Mouse (Mus musculus) thymus, postnatal 4 days (tissue): Measurements from ENCODE around the gene Ccdc187.
A peak's percentile ranks its signal among the peaks of the same experiment; 100 is the strongest.

ENCODE experiments used
- DNase-seq: peaks from one replicate; pipeline ENCODE4 v3.0.0; 2021

The Ccdc187 gene

DNA sequence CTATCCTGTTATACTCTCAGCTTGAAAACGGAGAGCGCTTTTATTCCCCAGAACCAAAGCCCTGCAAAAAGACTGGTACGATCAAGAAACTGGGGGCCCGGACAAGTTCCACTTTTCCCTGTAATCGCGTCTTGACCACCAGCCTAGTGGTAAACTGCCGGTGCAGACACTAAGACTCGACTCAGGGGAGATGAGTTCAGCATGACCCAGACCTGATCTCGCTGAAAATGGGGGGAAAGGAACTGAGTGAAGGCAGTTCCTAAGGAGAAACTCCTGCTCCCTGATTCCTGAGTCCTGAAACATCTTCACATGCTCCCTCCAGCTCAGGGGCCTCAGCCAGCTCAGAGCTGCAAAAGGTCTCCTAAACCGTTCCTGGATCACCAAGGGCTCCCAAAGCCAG, 88.6 kb downstream of the Ccdc187 start:
- DNase-seq: no peak

DNA sequence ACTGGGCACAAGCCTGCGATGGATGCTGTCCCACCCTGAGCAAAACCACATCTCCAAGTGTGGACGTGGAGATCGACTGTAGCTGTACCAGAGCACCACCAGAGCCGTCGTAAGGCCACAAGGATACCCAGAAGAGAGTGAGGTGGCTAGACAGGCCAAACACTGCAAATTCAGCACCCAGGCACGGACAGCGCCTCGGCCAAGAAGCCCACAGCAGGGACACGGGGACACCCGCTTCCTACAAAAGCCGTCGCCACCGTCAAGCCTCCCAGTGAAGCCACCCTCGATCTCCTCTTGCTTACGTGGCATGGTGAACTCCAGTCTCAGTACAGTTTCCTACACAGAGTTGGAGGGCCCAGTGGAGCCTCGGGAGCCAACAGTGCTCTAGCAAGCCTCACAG, 89.2 kb downstream of the Ccdc187 start:
- DNase-seq: peak; percentile 68

DNA sequence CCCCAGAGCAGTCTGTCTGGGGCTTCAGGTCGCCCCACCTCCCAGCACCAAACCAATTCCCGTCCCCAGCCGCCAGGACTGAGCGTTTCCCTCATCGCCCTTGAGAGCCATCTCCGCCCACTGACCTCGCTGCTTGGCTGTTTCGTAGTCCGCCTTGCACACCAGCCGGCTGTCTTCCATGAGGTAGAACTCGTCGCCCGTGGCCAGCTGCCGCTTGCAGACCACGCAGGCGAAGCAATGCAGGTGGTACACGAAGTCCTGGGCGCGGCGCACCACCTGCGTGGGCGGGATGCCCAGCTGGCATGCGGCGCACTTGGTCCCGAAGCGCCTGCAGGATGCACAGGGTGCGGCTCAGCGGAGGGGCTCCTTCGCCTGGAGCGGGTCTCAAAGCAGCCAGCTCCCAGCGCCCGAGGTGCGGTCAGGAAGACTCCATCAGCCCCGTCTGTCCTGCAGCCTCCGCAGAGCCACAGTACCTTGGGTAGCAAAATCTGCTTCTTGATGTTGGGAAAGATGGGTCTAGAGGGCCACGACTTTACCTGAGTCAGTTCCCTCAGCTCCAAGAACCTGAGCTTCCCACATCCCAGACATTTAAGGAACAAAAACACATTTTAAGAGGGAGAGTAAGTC, 91.4 kb downstream of the Ccdc187 start:
- DNase-seq: peak; percentile 33

DNA sequence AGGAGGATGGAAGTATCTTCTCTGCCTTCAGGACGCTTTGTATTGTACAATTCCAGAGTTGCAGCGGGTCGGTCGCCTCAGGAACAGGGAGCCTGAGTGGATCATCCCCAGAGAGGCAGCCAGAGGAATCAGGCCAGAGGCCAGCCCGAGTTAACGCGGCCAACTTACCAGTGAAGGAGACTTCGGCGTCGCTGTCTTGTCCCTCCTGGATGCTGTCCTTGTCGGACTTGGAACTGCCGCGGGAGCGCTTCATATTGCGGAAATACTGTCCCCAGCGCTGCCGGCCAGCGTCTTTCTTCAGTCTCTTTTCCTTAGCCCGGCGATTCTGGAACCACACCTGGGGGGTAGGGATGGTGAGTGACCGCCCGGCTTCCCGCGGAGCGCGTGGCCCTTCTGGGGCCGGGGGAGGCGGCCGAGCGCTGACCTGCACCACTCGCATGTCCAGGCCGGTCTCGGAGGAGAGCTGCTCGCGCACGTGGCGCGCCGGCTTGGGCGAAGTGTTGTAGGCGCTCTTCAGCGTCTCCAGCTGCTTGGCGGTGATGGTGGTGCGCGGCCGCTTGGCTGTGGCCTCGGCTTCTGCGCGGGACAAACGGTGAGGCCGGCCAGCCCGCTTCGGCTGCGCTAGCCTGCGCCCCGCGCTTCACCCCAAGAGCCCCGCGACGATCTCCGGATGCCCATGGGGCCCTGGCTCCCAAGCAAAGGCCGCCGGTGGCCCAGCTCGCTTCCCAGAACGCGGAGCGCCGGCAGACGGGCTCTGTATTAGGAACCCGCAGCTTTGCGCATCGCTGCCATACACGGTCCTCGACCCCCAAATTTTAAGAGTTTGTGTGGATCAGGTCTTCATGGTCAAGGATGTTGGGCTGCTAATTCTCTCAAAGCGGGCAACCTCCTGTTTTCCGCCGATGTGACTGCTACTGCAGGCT, 92.2 kb downstream of the Ccdc187 start:
- DNase-seq: no peak

DNA sequence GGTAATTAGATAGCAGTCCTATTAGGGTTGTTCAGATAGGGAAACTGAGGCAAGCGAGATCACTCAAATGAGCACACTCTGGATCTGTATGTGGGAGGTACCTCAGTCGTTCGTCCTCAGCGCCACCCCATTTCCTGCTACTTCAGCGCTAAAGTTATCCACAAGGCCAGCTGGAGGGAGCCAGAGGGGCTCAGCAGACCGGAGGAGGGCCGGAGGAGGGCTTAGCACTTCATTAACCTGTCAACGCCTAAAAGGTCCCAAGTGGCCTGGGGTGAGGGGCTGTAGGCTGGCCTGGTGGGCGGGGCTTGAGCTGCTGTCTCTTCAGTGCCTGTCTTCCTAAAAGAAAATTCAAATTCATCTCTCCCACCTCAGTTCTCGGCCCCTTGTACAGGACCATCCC, 95.9 kb downstream of the Ccdc187 start:
- DNase-seq: no peak

DNA sequence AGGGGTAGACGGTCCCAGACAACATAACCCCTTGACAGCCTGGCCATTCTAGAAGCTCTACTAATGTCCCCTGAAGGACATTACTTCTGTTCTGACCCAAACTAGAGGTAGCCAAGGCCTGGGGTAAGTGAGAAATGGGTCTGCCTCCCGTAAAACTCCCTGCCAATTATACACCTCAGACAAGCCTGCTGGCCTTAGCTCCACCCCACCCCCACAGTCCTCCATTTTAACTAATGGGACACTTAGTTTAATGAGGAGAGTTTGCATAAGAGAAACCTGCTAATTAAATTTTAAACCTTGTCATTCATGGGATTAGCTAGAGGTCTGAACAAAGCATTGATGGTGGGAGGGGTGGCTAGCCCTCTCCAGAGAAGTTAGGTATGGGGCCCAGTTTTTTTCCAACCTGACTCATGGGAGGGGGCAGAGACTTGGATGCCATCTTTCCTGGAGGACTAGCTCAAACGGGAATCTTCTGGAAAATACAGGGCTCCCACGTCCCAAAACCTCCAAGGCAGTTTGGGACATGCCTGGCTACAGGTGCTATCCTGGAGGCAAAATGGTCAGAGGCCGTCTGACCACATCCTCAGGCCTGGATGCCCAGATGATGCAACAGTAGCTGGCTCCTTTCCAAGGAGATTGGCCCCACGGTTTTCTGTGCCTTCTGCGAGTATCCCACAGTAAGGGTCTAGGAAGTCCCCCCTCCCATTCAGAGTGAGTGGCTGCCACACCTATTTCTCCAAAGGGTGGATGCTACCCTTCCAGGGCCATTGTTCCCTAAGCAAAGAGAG, 99.6 kb downstream of the Ccdc187 start:
- no peak for DNase-seq
